Mouse (Mus musculus) stomach, embryonic 14.5 days (tissue): ENCODE measurements around the gene Egflam. TPM values are rescaled to one million over a fixed set of nuclear protein-coding genes. Genes with fewer than 3 reads are reported as not detected.

Experiments used
- ATAC-seq: fragments of 200-750 bp; cut with Nextera tagmentation; 2 replicates; pipeline ENCODE4 v1.8.0; 2017; ENCODE audit warnings: low read depth, moderate TSS enrichment; ENCODE audit not compliant: insufficient number of reproducible peaks, insufficient read depth, low FRiP score
- H3K27ac ChIP-seq: fragments of 300-500 bp; sonication (generic); 2 replicates; pipeline ENCODE4 v1.5.1; 2014; ENCODE audit warnings: mild to moderate bottlenecking, low read length, moderate library complexity, mixed read lengths
- H3K27me3 ChIP-seq: fragments of 300-500 bp; sonication (generic); 2 replicates; pipeline ENCODE4 v1.6.1; 2014; ENCODE audit warnings: low read length, control low read depth, mixed read lengths; ENCODE audit not compliant: control insufficient read depth, insufficient read depth
- H3K36me3 ChIP-seq: fragments of 300-500 bp; sonication (generic); 2 replicates; pipeline ENCODE4 v1.6.1; 2014; ENCODE audit warnings: mild to moderate bottlenecking, control low read depth, low read length, moderate library complexity, mixed read lengths; ENCODE audit not compliant: control insufficient read depth, insufficient read depth
- H3K4me1 ChIP-seq: fragments of 300-500 bp; sonication (generic); 2 replicates; pipeline ENCODE4 v1.6.1; 2014; ENCODE audit warnings: low read length, control low read depth, mixed read lengths; ENCODE audit not compliant: control insufficient read depth, insufficient read depth
- H3K4me2 ChIP-seq: fragments of 300-500 bp; sonication (generic); replicated peaks from 2 replicates; pipeline ENCODE4 v1.6.1; 2014; ENCODE audit warnings: low read depth, low read length, control low read depth
- H3K4me3 ChIP-seq: fragments of 300-500 bp; sonication (generic); 2 replicates; pipeline ENCODE4 v1.5.1; 2014; ENCODE audit warnings: low read depth, low read length, control low read depth
- H3K9ac ChIP-seq: fragments of 300-500 bp; sonication (generic); replicated peaks from 2 replicates; pipeline ENCODE4 v1.6.1; 2014; ENCODE audit warnings: low read depth, mild to moderate bottlenecking, control low read depth, low read length, moderate library complexity, mixed read lengths
- H3K9me3 ChIP-seq: fragments of 300-500 bp; sonication (generic); 2 replicates; pipeline ENCODE4 v1.6.1; 2016; ENCODE audit warnings: low read depth, low read length, control low read depth; ENCODE audit not compliant: control insufficient read depth
- WGBS: fragments of 180-500 bp; shearing (Covaris S2); extraction: QIAGEN DNeasy Blood & Tissue Kit; methylation state at CpG from one replicate; pipeline ENCODE4 v1.1.7; 2014; 5-methylcytosine and 5-hydroxymethylcytosine counted together
- polyA plus RNA-seq: library from polyadenylated mRNA; unstranded; fragments of >200 nt; fragmentation: Nextera tagmentation; extraction: Ambion mirVana; gene quantifications from 2 replicates; pipeline ENCODE4 v1.2.1, GENCODE M21; 2014

The Egflam gene
- polyA plus RNA-seq, 1 experiment from 2014 or later: 19.0 TPM

DNA sequence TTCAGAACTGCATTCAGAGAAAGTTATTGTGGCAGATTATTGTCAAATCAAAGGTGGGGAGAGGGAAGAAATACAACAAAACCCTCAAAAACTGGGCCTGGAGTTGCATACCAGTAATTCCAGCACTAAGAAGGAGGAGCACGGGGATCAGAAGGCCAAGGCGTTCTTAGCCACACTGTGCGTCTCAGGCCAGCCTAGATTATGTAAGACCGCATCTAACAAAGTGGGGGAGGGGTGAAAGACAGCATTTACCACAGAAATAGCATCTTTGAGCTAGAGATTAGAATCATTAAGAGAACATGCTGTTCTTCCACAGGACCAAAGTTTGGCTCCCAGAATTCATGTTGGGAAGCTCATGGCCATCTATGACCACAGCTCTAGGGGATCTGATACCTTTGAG is 14.8 kb downstream of the Egflam start:
- peaks cover 8% of the 10 kb centered on the region; the same call in 1 of the 2 replicates for H3K4me1 ChIP-seq
- H3K27ac ChIP-seq: no peak overlapping the region
- no peak overlapping the region for H3K4me2 ChIP-seq
- no peak overlapping the region for H3K9ac ChIP-seq
- WGBS: 73% methylated on average over 4 of the region's 4 CpGs
- H3K36me3 ChIP-seq: no peaks in the 10 kb centered on the region
- H3K4me3 ChIP-seq: no peak overlapping the region
- no peak for ATAC-seq
- no peaks in the 10 kb centered on the region for H3K9me3 ChIP-seq
- H3K27me3 ChIP-seq: no peaks in the 10 kb centered on the region

DNA sequence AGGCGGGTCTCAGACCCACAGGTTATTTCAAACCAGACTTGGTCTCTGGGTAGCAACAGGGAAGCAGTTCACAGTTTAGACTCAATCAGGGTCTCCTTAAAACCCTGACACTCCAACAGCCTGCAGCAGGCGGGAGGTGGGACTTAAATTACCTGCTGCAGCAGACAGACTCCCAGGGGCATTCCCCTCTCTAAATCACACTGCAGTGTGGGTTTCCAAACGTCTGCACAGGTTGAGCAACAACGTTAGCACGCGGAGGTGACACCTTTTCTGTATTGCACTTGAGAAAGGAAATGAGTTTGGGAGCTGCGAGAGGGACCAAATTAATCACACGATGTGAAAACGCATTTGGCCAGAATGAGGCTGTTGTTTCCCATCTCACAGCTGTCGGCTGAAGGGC is 15.7 kb downstream of the Egflam start:
- WGBS: 43% methylated on average over 10 of the region's 10 CpGs
- no peak for ATAC-seq
- no peak overlapping the region for H3K27ac ChIP-seq
- H3K4me2 ChIP-seq: no peak overlapping the region
- peaks cover 8% of the 10 kb centered on the region; the same call in 1 of the 2 replicates for H3K4me1 ChIP-seq
- H3K9me3 ChIP-seq: no peaks in the 10 kb centered on the region
- H3K36me3 ChIP-seq: no peaks in the 10 kb centered on the region
- H3K4me3 ChIP-seq: no peak overlapping the region
- H3K27me3 ChIP-seq: no peaks in the 10 kb centered on the region
- H3K9ac ChIP-seq: no peak overlapping the region

DNA sequence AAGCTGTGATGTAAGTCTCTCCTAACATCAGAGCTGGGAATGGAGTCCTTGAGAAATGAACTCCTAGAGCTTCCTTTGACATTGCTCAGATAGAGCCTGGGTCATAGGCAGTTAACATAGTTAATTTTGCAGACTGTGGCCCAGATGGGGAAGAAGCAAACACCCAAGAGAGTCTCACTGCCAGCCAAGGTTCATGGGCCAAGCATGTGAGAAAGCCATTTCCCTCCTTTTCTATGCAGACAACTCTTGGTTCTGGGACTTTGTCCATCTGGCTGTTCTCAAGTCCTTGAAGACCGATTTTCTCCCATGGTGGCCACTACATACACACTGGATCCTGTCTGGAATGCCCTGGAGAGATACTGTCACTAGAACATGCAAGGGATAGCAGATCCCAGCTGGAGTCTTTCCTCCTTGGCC is 45.6 kb downstream of the Egflam start:
- Histone ChIP-seq H3K27ac (no peak overlapping the region), H3K4me3 (no peak overlapping the region), H3K4me1 (no peaks in the 10 kb centered on the region), H3K9ac (no peak overlapping the region), H3K27me3 (no peaks in the 10 kb centered on the region), H3K36me3 (no peaks in the 10 kb centered on the region), H3K9me3 (no peaks in the 10 kb centered on the region), H3K4me2 (no peak overlapping the region)
- ATAC-seq: 0 out of 2 replicates have a peak, but pooled peaks have one; percentile 49
- 58% methylated on average over 1 of the region's 1 CpGs for WGBS

DNA sequence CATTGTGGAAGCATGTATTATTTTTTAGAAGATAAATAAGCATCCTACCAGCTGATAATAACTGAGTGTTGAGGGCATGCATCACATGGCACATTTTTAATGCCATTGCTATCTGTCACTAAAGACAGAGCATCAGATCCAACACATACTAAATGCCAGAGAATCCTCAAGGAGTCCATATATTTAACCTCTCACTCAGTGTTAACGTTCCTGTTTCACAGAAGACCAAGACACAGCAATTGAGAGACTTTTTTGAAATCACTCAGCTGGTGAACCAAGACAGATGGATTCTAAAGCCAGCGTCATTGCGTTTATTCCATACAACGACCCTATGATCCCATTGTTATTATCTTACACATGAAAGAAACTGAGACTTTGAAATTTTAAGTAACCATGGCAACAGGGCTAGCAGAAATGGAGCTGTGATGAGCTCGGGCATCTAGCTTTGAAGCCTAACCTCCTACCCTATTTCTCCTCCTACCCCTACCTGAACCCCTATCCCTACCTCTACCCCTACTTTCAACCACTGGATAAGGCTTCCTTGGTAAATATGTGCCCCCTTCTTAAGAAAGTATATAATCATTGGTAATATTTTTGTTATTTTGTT is 57.4 kb downstream of the Egflam start:
- H3K4me3 ChIP-seq: no peak overlapping the region
- H3K4me2 ChIP-seq: no peak overlapping the region
- H3K4me1 ChIP-seq: no peaks in the 10 kb centered on the region
- H3K27ac ChIP-seq: no peak overlapping the region
- H3K27me3 ChIP-seq: no peaks in the 10 kb centered on the region
- 42% methylated on average over 5 of the region's 5 CpGs for WGBS
- H3K9ac ChIP-seq: no peak overlapping the region
- H3K36me3 ChIP-seq: no peaks in the 10 kb centered on the region
- no peak for ATAC-seq
- H3K9me3 ChIP-seq: no peaks in the 10 kb centered on the region

DNA sequence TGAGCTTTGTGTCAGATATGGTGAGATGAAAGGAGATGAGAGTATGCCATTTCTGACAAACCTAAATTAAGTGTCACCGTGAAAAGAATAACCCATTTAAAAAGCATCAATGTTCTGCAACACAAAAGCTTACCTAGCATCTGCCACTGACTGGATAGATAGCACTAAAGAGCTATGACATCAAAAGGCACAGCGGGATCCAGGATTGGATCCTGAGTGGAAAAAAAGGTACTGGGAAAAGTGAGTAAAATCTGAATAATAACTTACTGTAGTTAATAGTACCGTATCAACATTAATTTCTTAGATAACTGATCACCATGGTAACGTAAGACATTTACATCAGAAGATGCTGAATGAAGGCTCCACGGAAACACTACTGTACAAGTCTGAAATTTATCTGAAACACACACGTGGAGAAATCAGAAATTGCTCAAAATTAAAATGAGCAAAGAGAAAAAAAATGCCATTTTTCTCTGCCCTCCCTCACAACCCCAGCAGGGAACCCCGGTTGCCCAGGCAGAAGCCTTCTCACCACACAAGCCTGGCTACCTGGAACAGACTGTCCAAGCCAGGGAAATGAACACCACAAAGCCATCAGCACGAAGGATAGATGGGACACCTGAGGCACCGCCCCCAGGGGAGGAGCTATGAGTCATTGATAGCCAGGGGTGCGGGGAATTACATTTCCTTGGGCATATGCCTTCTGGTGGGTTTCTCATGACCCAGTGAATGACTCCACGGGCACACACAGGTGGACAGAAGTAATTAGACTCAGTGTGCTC is 63.5 kb downstream of the Egflam start:
- H3K4me2 ChIP-seq: no peak overlapping the region
- no peaks in the 10 kb centered on the region for H3K36me3 ChIP-seq
- WGBS: 84% methylated on average over 11 of the region's 11 CpGs
- H3K9me3 ChIP-seq: no peaks in the 10 kb centered on the region
- no peaks in the 10 kb centered on the region for H3K27me3 ChIP-seq
- H3K27ac ChIP-seq: no peak overlapping the region
- H3K4me1 ChIP-seq: no peaks in the 10 kb centered on the region
- H3K4me3 ChIP-seq: no peak overlapping the region
- no peak overlapping the region for H3K9ac ChIP-seq
- no peak for ATAC-seq

DNA sequence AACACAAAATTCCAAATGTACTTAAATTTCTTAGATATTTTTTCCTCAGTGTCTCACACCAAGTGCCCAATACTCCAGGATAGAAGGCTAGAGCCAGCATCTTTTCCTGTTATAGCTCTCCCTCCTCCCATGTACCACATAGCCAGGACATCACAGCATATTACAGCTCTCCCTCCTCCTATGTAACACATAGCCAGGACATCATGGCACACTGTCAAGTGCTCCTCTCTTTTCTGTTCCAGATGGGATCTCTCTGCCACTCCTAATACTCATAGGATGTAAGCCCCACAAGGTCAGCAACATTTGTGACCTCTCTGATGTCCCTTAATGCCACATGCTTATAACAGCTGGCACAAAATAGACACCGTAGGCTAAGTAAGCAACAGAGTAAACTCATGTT is 65.3 kb downstream of the Egflam start:
- H3K4me3 ChIP-seq: no peak overlapping the region
- H3K9me3 ChIP-seq: no peaks in the 10 kb centered on the region
- 78% methylated on average over 1 of the region's 1 CpGs for WGBS
- H3K27me3 ChIP-seq: no peaks in the 10 kb centered on the region
- no peak overlapping the region for H3K9ac ChIP-seq
- H3K4me2 ChIP-seq: no peak overlapping the region
- no peaks in the 10 kb centered on the region for H3K36me3 ChIP-seq
- H3K27ac ChIP-seq: no peak overlapping the region
- H3K4me1 ChIP-seq: no peaks in the 10 kb centered on the region
- ATAC-seq: no peak

DNA sequence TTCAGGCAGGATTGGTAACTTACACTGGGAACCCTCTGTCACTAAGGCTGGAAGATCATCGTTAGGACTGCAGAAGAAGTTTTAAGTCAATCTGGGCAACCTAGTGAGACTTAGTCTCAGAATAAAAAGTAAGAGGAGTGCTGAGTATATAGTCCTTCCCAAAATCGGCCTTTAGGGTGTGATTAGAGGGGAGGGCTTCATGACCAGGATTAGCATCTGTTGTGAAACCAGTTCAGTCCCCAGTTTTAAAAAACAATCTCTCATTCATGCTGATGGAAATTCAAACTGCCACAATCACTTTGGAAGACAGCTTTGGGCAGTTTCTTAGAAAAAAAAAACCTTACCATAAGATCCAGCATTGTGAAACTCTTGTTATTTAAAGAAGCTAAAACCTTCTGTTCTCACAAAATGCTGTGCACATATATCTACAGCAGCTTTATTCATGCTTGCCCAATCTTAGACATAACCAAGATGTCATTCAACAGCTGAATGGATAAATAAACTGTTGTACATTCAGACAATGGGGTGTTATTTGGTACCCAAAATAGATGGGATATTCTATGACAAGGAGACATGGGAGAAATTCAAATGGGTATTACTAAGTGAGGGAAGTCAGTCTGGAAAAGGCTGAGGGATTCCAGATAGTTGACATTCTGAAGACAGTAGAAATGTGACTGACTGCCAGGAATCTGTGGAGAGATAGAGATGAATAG is 75.4 kb downstream of the Egflam start:
- no peak overlapping the region for H3K27ac ChIP-seq
- no peak for ATAC-seq
- 89% methylated on average over 2 of the region's 2 CpGs for WGBS
- no peaks in the 10 kb centered on the region for H3K4me1 ChIP-seq
- H3K27me3 ChIP-seq: no peaks in the 10 kb centered on the region
- H3K9me3 ChIP-seq: no peaks in the 10 kb centered on the region
- no peak overlapping the region for H3K9ac ChIP-seq
- H3K4me2 ChIP-seq: no peak overlapping the region
- no peak overlapping the region for H3K4me3 ChIP-seq
- H3K36me3 ChIP-seq: no peaks in the 10 kb centered on the region

DNA sequence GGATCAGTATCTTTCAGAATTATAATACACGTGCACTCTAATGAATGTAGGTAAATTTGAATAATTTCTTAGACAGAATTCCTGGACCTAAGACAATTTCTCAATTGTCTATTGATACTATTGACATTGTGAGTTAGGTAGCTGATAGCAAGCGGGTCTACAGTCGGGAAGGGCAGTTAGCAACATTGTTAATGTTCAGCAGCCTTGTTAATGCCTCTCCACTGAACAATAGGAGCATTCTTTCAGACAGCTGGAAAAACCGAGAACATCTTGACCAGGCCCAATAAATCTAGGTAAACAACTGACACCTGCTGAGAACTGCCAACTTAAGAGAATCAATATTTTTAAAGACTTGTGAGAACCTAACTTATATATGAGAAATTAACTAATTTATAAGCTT is 77.3 kb downstream of the Egflam start:
- Histone ChIP-seq H3K9me3 (no peaks in the 10 kb centered on the region), H3K9ac (no peak overlapping the region), H3K4me3 (no peak overlapping the region), H3K4me2 (no peak overlapping the region), H3K36me3 (no peaks in the 10 kb centered on the region), H3K27me3 (no peaks in the 10 kb centered on the region), H3K4me1 (no peaks in the 10 kb centered on the region), H3K27ac (no peak overlapping the region)
- WGBS: 66% methylated on average over 4 of the region's 4 CpGs
- no peak for ATAC-seq
